Mouse (Mus musculus) heart, adult 2 months (tissue): ENCODE data around the gene Cysrt1.

Source experiments
- CTCF ChIP-seq: fragments of 200-600 bp; IDR thresholded peaks from 2 replicates; pipeline ENCODE4 v1.8.1; 2022; ENCODE audit warnings: antibody characterized with exemption, mild to moderate bottlenecking, moderate library complexity
- EP300 ChIP-seq: fragments of 200-500 bp; IDR thresholded peaks from 2 replicates; pipeline ENCODE4 v1.6.1; 2011; ENCODE audit warnings: low read depth, low read length, control low read depth; ENCODE audit not compliant: insufficient read depth
- POLR2A ChIP-seq: fragments of 200-500 bp; IDR thresholded peaks from 2 replicates; pipeline ENCODE4 v1.6.1; 2011; ENCODE audit warnings: mild to moderate bottlenecking, low read depth, low read length, control low read depth; ENCODE audit not compliant: insufficient read depth

DNA sequence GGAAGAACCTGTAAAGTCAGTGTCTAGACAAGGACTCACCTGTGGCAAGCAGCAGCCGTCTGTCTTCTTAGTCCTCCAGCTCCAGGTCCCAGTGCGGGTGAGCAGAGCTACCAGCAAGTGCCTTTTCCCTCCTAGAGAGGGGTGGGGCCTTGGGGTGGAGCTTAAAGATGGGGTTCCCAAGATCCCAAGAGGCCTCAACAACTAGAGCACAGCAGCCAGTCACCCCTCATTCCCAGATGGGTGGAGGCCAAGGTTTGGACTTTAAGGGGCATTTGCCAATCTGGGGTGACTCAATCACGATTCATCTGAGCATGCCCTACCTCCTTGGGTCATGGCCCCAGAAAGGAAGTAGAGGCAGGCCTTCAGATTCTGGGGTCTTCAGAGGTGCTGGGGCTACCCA is 2.5 kb downstream of the Cysrt1 start:
- TF ChIP-seq POLR2A (no peak), EP300 (no peak), CTCF (no peak)
